Mouse (Mus musculus) CD8-positive naive resting alpha-beta T cell, adult 2 months (primary cell): ENCODE results near the gene Zfp335.
"Not testable (repeated sequence)": the region's sequence is repeated elsewhere in the genome, so short reads cannot be mapped to it uniquely, and the experiment has no call there.

ENCODE experiments used
- DNase-seq, 2 experiments: peaks; one replicate each; pipeline ENCODE4 v3.0.0; 2022; ENCODE audit warnings: low read depth in 2 of 2, low spot score in 2 of 2

Zfp335 gene

DNA sequence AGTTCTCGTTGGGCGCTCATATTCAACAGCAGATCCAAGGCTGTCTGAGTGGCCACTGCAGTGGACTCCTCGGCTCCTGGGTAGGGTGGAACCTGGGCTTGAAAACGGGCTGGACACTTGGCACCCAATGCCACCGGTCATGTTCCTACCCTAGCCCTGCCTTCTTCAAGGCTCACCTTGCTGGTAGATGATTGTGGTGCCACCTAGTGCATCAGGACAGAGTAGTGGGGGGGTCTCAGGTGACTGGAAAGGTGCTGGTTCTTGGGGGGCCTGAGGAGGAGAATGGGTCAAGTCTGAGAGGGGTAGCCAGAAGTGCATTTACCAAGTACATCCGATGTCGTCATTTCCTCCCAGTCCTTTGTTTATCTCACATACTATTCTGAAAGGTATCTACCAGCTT, 13.5 kb downstream of the Zfp335 start:
- no peak for DNase-seq

DNA sequence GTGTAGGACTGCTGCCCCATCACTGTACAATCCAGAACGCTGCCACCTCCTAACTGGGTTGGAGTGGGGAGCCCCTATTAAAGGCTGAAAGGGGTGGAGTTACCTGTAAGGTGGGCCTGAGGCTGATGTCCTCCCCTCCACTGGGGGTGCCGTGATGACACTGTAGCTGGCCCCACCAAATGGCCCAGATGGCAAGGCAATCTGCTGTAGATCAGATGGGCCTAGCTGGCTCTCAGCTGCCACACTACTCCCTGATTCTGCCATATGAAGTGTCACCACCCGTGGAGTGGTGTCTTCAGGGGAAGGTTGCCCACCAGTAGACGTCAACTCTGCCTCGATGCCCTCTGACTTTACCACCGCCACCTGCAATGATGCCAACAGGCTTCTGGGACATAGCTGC, 15.7 kb downstream of the Zfp335 start:
- no peak for DNase-seq

DNA sequence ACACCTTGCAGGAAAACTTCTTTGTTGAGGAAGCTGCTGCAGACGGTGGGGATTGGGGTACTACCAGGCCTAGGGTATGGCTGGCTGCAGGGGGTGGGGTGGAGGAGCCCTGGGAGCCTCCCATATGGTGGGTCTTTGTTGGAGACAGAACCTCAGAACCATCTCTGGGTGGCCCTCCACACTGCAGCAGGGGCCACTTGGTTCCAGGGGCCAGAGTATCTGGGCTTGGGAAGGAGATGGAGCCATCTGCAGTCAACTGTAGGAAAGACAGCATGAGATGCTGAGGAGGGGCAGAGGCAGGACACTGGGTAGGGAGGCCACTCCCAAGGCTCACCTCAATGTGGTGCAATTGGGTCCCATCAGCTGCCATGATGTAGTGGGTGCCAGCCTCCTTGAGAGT, 16.9 kb downstream of the Zfp335 start:
- no peak for DNase-seq

DNA sequence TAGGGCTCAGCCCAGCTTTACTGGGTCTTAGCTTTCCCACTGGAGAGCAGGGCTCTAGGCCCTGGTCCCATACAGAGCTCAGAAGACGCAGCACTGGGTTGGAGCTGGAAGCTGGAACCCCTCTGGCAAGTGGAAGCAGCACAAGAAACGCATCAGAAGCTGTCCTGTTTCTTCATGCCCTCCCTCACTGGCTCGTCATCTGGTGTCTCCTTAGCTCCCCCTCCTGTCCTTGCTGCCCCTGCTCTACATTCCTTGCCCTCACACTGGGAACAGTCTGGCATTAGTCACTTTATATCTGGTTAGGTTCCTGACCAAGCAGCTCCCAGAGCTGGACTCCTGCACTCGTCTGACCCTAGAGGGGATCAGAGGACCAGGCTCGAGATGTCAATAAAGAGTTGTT, 17.5 kb downstream of the Zfp335 start:
- DNase-seq = no peak

DNA sequence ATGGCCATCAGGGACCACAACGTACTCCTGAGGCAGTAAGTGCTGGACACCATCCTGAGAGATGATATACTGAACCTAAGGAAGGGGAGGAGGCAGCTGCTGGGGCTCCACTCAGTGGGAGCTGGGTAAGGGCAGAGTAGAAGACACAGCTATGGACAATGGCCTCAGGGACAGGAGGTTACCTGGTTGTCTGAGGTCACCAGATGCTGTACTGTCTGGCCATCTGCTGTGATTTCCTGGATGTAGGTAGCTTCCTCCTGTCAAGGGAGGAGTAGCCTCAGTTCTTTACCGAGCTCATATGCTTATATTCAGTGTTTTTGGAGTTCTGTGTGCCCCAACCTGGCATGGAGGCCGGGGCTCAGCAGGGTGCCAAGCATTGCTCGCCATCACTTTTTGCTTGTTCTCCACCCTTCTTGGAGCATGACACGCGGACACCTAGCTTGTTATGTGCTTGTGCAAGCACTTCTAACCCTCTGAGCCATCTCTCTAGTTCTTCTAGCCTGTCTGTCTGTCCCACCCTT, 18.8 kb downstream of the Zfp335 start:
- no peak for DNase-seq

DNA sequence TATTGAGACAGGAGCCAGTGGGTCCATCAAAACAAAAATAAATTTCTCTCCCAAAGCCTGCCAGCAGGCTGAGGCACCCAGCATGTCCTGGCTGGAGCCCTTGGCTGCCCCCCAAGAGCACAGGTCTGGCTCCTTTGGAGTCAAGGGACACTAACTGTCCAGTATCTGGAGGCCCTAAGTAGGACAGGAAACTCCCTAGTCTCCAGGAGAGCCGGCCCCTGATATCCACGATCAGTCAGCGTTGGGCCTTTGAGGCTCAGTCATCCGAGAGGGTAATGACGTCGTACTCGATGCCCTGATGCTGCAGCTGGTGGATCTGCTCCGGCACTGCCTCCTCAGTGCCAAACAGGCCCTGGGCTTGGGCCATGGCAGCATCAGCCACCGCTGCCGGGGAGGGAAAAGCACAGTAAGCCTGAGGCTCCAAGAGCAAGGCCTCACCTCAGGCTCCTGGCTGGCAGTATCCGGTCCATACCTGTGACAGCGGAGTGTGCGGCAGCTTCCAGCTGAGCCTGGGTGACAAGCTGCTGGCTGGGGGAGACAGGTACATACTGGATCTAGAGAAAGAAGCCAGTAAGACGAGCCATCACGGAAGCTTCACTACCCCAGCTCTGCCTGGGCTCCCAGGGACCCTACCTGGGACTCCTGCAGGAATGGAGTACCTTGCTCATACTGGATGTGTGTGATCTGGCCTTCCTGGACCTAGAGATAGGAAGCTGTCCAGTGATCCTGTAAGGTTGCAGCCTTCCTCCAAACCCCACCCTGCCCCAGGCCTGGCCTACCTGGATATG, 19.5 kb downstream of the Zfp335 start:
- no peak for DNase-seq

DNA sequence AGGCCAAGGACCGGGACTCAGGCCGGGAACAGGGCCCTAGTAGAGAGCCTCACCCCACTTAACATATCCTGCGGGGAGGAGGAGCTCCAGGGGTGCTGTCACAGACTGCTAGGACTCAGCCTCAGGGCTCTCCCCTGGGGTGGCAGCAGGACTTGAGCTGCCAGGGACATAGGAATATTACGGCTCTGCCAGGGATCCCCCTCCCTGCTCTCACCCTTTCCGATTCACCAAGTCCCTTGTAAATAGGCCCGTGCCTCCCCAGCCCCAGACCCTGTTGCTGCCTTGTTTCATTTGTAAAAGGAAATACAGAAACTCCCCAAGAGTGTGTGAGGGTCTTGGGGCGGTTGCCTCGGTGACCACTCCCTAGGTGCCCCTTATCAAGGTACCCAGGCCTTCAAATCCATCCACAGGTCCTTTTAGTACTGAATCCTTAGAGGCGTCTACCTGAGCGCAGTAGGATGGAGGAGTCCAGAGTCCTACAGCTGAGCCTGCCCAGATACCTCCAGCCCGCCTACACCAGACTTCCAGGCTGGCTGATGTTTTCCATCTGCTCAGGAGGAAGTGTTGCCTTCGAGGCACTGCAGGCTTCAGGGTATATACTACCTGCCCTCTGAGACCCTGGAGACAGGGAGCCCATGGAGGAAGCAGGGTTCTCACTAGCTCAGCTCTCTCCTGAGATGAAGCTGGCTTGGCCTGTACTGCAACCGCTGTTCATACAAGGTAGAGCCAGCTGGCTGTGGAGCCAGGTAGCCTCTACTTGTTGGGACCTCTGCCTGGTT, 20.3 kb downstream of the Zfp335 start:
- no peak for DNase-seq

DNA sequence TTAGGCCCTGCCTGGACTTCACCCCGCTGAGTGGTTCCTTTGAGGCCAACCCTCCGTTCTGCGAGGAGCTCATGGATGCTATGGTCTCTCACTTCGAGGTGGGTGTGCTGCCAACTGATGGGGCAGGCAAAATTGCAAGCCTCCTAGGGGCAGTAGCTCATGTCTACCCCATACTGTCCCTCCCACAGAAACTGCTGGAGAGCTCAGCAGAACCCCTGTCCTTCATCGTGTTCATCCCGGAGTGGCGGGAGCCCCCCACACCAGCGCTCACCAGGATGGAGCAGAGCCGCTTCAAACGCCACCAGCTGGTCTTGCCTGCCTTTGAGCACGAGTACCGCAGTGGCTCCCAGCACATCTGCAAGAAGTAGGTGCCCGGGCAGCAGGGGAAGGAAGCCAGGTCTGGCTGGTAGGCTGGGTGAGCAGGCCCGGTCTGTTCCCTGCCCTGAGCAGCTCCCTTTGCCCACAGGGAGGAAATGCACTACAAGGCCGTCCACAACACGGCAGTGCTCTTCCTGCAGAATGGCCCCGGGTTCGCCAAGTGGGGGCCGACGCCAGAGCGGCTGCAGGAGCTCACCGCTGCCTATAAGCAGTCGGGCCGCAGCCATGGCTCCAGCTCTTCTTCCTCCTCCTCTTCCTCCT, 21.0 kb downstream of the Zfp335 start:
- no peak for DNase-seq

DNA sequence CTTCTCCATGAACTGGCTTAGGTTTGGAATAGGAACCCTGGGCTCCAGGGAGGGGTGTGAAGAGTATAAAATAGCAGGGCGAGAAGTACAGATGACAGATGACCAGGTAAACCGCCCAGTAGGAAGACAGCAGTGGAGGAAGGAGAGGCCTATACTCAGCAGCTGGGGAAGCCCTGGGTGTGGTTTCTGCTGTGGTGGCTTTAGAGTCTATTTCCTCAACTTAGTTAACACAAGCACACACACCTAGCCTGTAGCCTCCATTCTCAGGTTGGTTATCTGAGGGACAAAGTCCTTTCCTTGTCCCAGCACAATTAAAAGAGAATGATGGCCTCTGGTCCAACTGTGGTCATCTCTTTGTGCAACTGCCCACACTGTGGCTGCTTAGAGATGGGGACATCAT, 21.6 kb downstream of the Zfp335 start:
- no peak for DNase-seq

DNA sequence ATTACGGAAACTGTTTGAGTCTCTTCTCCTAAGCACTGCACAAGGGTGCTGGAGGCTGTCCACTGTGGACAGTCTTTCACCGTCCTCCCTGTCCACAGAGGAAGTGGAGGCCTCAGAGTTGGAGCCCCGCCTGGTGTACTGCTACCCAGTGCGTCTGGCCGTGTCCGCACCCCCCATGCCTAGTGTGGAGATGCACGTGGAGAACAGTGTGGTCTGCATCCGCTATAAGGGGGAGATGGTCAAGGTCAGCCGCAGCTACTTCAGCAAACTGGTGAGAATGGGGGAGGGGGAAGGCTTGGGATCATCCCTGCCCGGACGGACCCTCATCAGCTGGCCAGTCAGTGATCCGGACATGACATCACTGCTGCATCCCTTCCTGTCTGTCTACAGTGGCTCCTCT, 22.6 kb downstream of the Zfp335 start:
- DNase-seq = no peak

DNA sequence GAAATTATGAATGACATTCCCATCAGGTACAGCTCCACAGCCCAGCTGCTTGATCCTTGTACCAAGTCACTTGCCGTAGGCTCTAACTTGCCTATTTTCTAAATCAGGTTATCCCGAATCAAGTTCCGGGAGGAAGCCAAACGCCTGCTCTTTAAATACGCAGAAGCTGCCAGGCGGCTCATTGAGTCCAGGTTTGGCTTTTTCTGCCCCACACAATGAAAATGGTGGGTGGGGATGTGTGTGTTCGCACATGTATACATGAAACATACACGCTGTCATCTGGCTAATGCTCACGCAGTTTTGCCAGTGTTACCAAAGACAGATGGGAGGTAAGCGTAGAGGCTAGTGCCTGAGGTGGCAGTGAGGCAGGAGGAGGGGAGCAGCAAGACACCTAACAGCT, 24.9 kb downstream of the Zfp335 start:
- DNase-seq = no peak

DNA sequence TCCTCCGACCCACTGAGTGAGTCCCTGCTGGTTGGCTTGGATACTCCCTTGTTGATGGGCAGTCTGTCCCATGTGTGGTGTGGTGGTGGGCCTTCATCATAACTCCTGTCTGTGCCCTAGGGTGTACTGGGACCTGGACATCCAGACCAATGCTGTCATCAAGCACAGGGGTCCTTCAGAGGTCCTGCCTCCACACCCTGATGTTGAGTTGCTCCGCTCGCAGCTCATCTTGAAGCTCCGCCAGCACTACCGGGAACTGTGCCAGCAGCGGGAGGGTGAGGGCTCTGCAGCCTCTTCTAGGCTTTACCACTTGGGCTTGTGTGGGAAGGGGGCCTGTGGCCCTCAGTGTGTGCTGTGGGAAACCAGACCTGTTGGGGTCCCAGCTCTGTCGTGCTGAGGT, 25.8 kb downstream of the Zfp335 start:
- no peak for DNase-seq

DNA sequence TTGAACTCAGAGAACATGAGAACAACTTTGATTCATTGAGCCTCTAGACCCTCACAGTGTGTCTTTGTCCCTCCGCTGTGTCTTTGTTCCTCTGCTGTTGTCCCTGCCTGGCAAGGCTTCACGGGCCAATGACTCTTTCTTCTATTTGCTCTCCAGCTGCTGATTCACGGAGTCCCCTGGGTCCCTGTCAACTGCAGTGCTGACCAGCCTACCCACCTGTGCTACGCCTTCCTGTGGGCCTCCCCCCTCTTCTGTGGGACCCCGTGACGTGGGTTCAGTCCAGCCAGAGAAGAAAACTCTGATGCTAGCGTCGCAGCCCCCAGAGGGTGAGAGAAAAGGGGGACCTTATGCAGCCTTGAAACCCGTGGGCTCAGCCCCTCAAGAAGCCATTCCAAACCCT, 28.9 kb downstream of the Zfp335 start:
- DNase-seq = no peak

DNA sequence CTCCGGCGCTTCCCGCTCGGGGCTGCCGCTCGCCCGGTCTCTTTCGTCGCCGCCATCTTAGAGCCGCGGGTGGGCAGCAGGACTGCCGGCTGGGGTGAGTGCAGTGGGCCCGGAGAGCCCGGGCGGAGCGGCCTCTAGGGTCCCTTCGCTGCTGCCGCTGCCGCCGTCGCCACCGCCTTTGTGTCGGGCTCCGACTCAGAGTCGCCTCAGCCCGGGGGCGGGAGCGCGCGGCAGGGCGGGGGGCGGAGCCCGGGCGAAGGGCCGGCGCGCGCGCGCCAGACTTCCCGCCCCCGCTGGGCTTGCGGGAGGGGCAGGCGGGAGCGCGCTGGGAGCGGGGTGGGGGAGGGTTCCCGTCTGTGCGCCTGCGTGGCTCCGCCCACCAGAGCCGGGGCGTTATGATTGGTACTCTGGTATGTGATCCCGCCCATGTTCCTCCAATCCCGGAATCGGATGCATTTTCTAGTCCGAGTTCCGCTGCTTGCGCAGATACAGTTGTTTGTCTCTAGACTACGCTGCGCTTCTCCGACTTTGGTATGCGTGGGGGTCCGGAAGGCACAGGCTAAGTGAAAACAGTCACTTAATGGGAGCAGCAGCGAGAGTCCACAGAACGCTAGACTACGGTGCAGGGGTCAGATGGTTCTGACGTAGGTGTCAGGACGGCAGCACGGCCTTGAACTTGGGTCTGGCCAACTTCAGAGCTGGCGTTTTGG, 31.8 kb downstream of the Zfp335 start:
- DNase-seq = peak; percentile 94

DNA sequence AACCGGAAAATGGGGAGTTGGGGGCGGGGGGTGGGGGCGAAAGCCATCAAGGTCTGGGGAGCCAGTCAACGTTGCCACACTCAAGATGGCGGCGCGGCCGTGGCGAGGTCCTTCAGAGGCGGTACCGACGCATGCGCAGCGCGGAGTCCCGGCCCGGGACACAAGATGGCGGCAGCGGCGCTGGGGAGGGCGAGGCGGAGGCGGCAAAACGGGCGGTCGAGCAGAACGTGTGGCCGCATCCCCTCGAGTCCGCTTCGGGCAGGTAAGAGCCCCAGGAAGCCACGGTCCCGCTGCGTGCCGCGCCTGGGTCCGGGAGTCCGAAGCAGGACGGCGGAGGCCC, 32.4 kb downstream of the Zfp335 start, which contains the start of gene Pcif1:
Pcif1 (plus strand) TSS at position 77 of the 340 bp plus-strand sequence.
- peak; percentile 91 to 95 for DNase-seq

DNA sequence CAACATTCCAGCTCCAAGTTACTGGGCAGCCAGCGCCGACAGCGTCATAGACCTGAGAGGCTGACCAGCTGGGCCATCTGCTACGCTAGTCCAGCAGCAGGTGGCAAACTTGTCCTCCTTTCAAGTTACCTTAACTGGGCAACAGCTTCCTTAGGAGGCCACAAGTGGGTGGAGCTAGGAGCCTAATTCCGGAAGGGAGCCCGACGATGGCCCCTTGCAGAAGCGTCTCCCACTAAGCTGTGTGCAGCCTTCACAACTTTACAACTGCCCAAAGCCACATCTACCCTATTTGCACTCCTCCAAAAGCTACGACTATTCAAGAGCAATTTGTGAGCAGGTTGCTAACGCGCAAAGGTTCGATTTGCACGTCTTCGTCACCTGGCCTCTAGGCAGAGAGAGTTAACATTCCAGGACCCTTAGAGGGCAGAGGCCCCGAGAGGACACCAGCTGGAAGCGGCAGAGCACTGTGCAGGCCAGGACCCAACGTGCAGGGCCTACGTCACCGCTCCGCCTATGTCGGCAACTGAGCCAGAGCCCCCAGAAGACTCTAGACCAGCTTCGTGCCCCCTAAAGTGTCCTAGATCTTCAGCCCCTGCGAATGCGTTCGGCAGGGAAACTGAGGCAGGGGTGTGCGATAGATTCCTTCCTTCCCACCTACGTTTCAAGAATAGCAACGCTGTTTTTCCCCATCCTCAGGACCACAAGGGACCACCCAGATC, 32.9 kb downstream of the Zfp335 start:
- peak; percentile 29 to 36 for DNase-seq

DNA sequence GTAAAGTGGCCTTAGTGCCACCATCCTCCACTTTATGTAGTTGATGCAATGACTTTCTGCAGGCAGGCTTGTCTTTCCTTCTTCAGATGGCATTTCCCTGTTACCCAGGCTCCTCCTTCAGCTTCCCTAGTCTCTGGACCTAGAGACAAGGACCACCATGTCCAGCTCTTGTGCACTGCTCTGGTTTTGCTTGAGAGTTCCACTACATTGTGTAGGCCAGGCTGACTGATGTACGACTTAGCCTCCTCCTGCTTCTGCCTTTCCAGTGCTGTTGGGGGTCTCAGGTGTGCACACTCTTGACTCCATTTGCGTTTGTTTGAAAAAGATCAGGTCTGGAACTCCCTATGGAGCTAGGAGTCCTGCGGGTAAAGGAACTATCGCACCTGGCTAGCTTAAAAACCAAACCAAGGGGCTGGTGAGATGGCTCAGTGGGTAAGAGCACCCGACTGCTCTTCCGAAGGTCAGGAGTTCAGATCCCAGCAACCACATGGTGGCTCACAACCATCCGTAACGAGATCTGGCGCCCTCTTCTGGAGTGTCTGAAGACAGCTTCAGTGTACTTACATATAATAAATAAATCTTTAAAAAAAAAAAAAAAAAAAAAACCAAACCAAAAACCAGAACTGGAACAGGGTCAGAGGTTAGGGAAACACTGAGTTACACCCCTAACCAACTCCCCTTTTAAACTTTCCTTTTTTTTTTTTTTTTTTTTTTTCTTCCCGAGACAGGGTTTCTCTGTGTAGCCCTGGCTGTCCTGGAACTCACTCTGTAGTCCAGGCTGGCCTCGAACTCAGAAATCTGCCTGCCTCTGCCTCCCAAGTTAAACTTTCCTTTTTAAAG, 34.0 kb downstream of the Zfp335 start:
- not testable (repeated sequence) for DNase-seq

DNA sequence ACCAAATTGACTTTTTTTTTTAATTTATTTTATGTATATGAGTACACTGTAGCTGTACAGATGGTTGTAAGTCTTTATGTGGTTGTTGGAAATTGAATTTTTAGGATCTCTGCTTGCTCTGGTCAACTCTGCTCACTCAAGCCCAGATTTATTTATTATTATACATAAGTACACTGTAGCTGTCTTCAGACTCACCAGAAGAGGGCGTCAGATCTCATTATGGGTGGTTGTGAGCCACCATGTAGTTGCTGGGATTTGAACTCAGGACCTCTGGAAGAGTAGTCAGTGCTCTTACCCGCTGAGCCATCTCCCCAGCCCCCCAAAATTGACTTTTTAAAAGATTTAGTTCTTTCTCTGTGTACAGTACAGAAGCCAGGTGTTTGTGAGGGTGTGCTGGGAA, 35.9 kb downstream of the Zfp335 start:
- not testable (repeated sequence) for DNase-seq

DNA sequence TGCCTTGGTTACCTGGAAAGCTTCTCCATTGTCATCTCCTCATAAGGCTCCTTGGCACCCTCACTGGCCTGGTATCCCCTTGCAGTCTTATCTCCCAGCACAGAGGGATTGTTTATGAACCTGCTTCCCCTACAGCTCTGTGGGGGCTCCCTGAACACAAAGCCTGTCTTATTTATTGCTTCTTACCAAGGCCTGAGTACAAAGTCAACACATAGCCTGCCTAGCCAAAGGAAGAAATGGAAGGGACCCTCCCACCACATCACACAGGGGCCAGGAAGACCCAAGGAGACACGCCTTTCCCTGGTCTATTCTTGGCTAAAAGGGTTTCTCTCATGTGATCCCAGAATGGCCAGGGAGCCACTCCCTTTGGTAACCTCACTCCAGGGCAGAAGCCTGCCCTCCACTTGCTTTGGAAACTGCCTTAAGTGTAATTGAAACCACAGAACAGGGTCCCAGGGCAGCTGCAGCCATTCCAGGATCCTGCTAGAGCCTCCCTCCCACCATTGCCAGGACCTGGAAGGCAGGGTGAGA, 37.3 kb downstream of the Zfp335 start:
- no peak for DNase-seq
